Mouse (Mus musculus) myocyte (in vitro differentiated cells): ENCODE measurements around the gene Vdr. TPM values are rescaled to one million over a fixed set of nuclear protein-coding genes. Genes with fewer than 3 reads are reported as not detected.

ENCODE experiments used
- H3K27me3 ChIP-seq: one replicate; pipeline ENCODE4 v1.6.1; 2011; ENCODE audit not compliant: control insufficient read depth, insufficient read depth, insufficient read length
- H3K36me3 ChIP-seq: one replicate; pipeline ENCODE4 v1.6.1; 2011; ENCODE audit not compliant: control insufficient read depth, insufficient read depth
- H3K4me2 ChIP-seq: one replicate; pipeline ENCODE4 v1.6.1; 2011; ENCODE audit warnings: low read depth, control low read depth
- H3K4me3 ChIP-seq: one replicate; pipeline ENCODE4 v1.5.1; 2011; ENCODE audit warnings: mild to moderate bottlenecking, control low read depth, moderate library complexity
- H3K79me2 ChIP-seq: one replicate; pipeline ENCODE4 v1.6.1; 2011; ENCODE audit not compliant: control insufficient read depth, insufficient read depth
- H3ac ChIP-seq: one replicate; pipeline ENCODE4 v1.6.1; 2011; ENCODE audit not compliant: control insufficient read depth, insufficient read length
- CEBPB ChIP-seq: IDR thresholded peaks from 2 replicates; pipeline ENCODE4 v1.6.1; 2011; ENCODE audit warnings: mild to moderate bottlenecking, moderate library complexity; ENCODE audit not compliant: poor library complexity, insufficient read depth, severe bottlenecking
- E2F4 ChIP-seq: IDR thresholded peaks from one replicate; pipeline ENCODE4 v1.6.1; 2011; ENCODE audit warnings: mild to moderate bottlenecking, control low read depth, moderate library complexity; ENCODE audit not compliant: insufficient read depth
- MAX ChIP-seq: IDR thresholded peaks from one replicate; pipeline ENCODE4 v1.6.1; 2011; ENCODE audit warnings: low read depth, mild to moderate bottlenecking, control low read depth
- MYOD1 ChIP-seq, 3 experiments: IDR thresholded peaks; one replicate each; pipeline ENCODE4 v1.6.1; 2011; ENCODE audit warnings: control low read depth in 2 of 3, low read depth in 2 of 3, mild to moderate bottlenecking in 2 of 3, moderate library complexity in 1 of 3; ENCODE audit not compliant: insufficient read length in 2 of 3, control insufficient read depth in 1 of 3
- MYOG ChIP-seq, 3 experiments: IDR thresholded peaks; one replicate each; pipeline ENCODE4 v1.6.1; 2011; ENCODE audit warnings: control low read depth in 2 of 3, low read depth in 2 of 3, mild to moderate bottlenecking in 2 of 3; ENCODE audit not compliant: insufficient read length in 2 of 3, control insufficient read depth in 1 of 3, insufficient read depth in 1 of 3
- POLR2A ChIP-seq: IDR thresholded peaks from one replicate; pipeline ENCODE4 v1.6.1; 2011; ENCODE audit warnings: low read depth, mild to moderate bottlenecking, control low read depth, moderate library complexity; ENCODE audit not compliant: insufficient read length
- POLR2AphosphoS2 ChIP-seq: IDR thresholded peaks from one replicate; pipeline ENCODE4 v1.6.1; 2011; ENCODE audit warnings: low read depth, control low read depth; ENCODE audit not compliant: insufficient read length
- REST ChIP-seq: IDR thresholded peaks from one replicate; pipeline ENCODE4 v1.6.1; 2011; ENCODE audit warnings: mild to moderate bottlenecking, control low read depth, moderate library complexity; ENCODE audit not compliant: insufficient read depth, insufficient read length
- SRF ChIP-seq: IDR thresholded peaks from one replicate; pipeline ENCODE4 v1.6.1; 2011; ENCODE audit warnings: low read depth; ENCODE audit not compliant: control insufficient read depth, insufficient read length
- TCF12 ChIP-seq: IDR thresholded peaks from one replicate; pipeline ENCODE4 v1.6.1; 2011; ENCODE audit warnings: mild to moderate bottlenecking, control low read depth; ENCODE audit not compliant: poor library complexity, insufficient read depth, severe bottlenecking
- TCF3 ChIP-seq: IDR thresholded peaks from one replicate; pipeline ENCODE4 v1.6.1; 2011; ENCODE audit warnings: low read depth, control low read depth; ENCODE audit not compliant: insufficient read length
- USF1 ChIP-seq: IDR thresholded peaks from one replicate; pipeline ENCODE4 v1.6.1; 2011; ENCODE audit warnings: low read depth, mild to moderate bottlenecking, control low read depth, moderate library complexity
- polyA plus RNA-seq: library from polyadenylated mRNA; unstranded; fragments of >200 nt; fragmentation: generic; extraction: Trizol; gene quantifications from one replicate; pipeline ENCODE4 v1.2.1, GENCODE M21; 2012; ENCODE audit warnings: missing spikeins

The Vdr gene
- polyA plus RNA-seq, 1 experiment = 9.8 TPM

DNA sequence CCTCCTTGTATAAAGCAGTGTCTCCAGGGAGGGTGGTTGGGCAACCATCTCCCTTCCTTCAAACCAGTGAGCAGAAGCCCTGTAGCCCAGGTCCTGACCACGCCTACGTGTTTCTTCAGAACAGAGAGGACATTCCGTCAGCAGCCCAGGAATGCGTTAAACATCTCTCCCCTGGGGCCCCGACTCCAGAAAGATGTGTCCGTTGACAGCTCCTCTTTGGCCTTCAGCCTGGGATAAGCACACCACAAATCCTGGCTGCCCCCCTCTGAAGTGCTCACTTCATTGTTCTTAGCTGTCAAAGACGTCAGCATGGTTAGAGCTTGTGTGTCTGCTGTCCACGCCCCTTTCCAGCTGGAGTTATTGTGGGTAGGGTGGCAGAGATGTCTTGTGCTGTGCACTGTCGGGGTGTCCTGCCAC lies 3.9 kb upstream of the Vdr start:
- Histone ChIP-seq H3K4me2 (peak overlapping the region; percentile 69), H3K79me2 (no peaks in the 10 kb centered on the region), H3K36me3 (no peaks in the 10 kb centered on the region), H3K27me3 (no peaks in the 10 kb centered on the region), H3K4me3 (no peak overlapping the region), H3ac (no peak overlapping the region)
- TF ChIP-seq TCF3 (no peak), MAX (peak; percentile 42), CEBPB (peak; percentile 93), POLR2AphosphoS2 (no peak), MYOD1 (IDR thresholded peaks at IDR 0.05; ENCODE audit: control insufficient read depth in 1 of 3, insufficient read length in 2 of 3, low read depth in 2 of 3) (peak in 1 of 3 experiments; percentile 24), POLR2A (no peak), USF1 (no peak), MYOG (IDR thresholded peaks at IDR 0.05; ENCODE audit: control insufficient read depth in 1 of 3, insufficient read depth in 1 of 3, insufficient read length in 2 of 3, low read depth in 2 of 3) (no peak), SRF (no peak), E2F4 (no peak), REST (no peak), TCF12 (no peak)

DNA sequence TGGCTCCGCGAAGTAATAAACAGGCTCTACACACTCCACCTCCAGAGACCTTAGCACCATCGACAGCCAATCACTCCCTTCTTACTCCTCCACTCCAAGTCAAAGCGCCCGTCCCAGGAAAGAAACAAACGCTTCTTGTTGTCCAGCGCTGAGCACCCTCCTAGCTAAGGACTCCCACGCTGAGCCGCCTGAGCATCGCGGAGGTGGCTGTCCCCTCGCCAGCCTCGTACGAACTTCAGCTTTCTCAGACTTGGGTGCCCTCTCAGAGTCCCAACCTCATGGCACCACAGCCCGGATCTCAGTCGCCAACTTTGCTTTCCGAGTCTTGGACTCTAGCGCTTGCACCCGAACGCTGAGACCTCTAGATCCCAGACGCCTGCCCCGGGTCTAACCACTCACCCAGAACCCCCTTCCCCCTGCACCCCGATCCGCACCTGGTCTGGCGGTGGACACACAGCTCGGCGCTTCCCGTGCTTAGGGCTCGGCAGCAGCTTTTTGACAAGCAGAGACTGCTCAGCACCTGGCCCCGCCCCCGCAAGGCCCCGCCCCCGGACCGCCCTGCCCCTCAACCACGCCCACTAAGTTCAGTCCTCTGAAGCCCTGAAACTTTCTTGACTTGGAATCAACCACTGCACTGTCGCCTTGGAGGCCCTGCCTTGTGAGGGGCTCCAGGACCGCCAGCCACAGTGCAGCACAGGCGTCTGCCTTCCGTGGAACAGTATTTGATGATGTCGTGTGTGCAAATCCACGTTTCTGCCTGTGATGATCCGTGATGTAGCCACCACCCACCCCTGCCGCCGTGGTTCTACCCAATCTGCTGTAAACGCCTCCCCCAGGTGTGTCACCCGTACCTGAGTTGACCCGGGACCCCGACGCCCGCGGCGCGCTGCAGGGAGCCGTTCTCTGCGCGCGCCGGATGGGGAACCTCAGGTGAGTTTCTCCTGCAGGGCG lies 2.4 kb downstream of the Vdr start:
- peaks cover 20% of the 10 kb centered on the region for H3K79me2 ChIP-seq
- TF ChIP-seq POLR2AphosphoS2 (peak; percentile 48), MYOG (IDR thresholded peaks at IDR 0.05; ENCODE audit: control insufficient read depth in 1 of 3, insufficient read depth in 1 of 3, insufficient read length in 2 of 3, low read depth in 2 of 3) (peak in 1 of 3 experiments; percentile 6), POLR2A (peak; percentile 70), TCF3 (no peak), E2F4 (no peak)
- H3K36me3 ChIP-seq = no peaks in the 10 kb centered on the region
- peak overlapping the region; percentile 16 for H3ac ChIP-seq
- peak overlapping the region; percentile 58 for H3K4me3 ChIP-seq
- H3K27me3 ChIP-seq = no peaks in the 10 kb centered on the region
- H3K4me2 ChIP-seq = peak overlapping the region; percentile 86

DNA sequence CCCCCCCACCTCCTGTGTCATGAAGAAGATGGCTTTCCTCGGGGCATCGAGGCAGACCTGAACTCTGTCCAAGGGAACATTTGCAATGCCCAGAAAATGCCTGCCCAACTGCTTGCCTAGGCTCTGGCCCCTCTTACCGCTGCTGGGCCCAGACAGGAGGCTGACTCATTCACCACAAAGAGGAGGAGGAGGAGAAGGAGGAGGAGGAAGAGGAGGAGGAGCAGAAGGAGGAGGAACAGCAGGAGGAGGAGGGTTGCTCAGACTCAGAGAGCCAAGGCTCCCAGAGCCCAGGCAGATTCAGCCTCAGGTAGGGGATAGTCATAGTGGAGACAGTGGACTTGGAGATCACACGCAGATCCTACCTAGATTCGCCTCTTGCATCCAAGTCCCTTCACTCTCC lies 3.2 kb downstream of the Vdr start:
- H3ac ChIP-seq = peak overlapping the region; percentile 16
- H3K36me3 ChIP-seq = no peaks in the 10 kb centered on the region
- peaks cover 20% of the 10 kb centered on the region for H3K79me2 ChIP-seq
- peak overlapping the region; percentile 86 for H3K4me2 ChIP-seq
- H3K27me3 ChIP-seq = no peaks in the 10 kb centered on the region
- TF ChIP-seq MYOD1 (IDR thresholded peaks at IDR 0.05; ENCODE audit: control insufficient read depth in 1 of 3, insufficient read length in 2 of 3, low read depth in 2 of 3) (no peak), POLR2A (peak; percentile 31), SRF (no peak), USF1 (no peak), CEBPB (0 out of 2 replicates have a peak, but pooled peaks have one; percentile 54), REST (no peak), E2F4 (no peak)
- H3K4me3 ChIP-seq = peak overlapping the region; percentile 58

DNA sequence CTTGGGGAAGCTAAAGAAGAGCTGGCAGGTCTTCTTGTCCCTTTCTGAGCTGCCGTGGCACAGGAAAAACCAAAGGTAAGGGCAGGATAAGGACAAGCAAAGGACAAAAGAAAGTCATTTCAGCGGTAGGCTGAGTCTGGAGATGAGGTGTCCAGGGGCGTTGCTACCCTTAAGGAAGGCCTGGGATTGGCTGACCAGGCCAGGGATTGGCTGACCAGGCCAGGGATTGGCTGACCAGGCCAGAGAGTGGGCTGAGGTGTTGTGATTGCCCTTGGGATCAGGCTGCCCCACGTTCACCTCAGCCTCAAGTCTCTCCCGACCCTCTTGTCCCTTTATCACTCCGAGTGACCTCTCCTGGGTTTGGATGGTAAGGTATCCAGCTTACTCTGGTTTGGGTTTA lies 5.1 kb downstream of the Vdr start:
- no peaks in the 10 kb centered on the region for H3K27me3 ChIP-seq

More for the DNA sequence above, 5.1 kb downstream of the Vdr start:
- Histone ChIP-seq H3ac (no peak overlapping the region), H3K4me3 (no peak overlapping the region), H3K4me2 (peak overlapping the region; percentile 34), H3K36me3 (no peaks in the 10 kb centered on the region), H3K79me2 (peaks cover 20% of the 10 kb centered on the region)
- no peak for TF ChIP-seq REST
- TF ChIP-seq POLR2AphosphoS2 = no peak
- TF ChIP-seq USF1 = no peak
- no peak for TF ChIP-seq E2F4
- no peak for TF ChIP-seq POLR2A
- no peak for TF ChIP-seq CEBPB
- no peak for TF ChIP-seq TCF12
- TF ChIP-seq MYOG (IDR thresholded peaks at IDR 0.05; ENCODE audit: control insufficient read depth in 1 of 3, insufficient read depth in 1 of 3, insufficient read length in 2 of 3, low read depth in 2 of 3) = no peak
- no peak for TF ChIP-seq MYOD1 (IDR thresholded peaks at IDR 0.05; ENCODE audit: control insufficient read depth in 1 of 3, insufficient read length in 2 of 3, low read depth in 2 of 3)
- TF ChIP-seq SRF = no peak
